Mouse (Mus musculus) midbrain, embryonic 11.5 days (tissue): Measurements from ENCODE around the gene Tigit. TPM values are rescaled to one million over a fixed set of nuclear protein-coding genes. Genes with fewer than 3 reads are reported as not detected.

Source experiments
- ATAC-seq: fragments of 200-750 bp; cut with Nextera tagmentation; 2 replicates; pipeline ENCODE4 v1.8.0; 2017; ENCODE audit warnings: moderate TSS enrichment, moderate library complexity; ENCODE audit not compliant: low FRiP score
- DNase-seq: peaks from one replicate; pipeline ENCODE4 v3.0.0; 2015; ENCODE audit warnings: low spot score; ENCODE audit errors: missing footprints
- H3K27ac ChIP-seq: fragments of 300-500 bp; sonication (generic); 2 replicates; pipeline ENCODE4 v1.5.1; 2014; ENCODE audit warnings: low read depth, low read length
- H3K27me3 ChIP-seq: fragments of 300-500 bp; sonication (generic); 2 replicates; pipeline ENCODE4 v1.6.1; 2014; ENCODE audit warnings: mild to moderate bottlenecking, low read length, moderate library complexity, mixed read lengths; ENCODE audit not compliant: control insufficient read depth, insufficient read depth
- H3K36me3 ChIP-seq: fragments of 300-500 bp; sonication (generic); 2 replicates; pipeline ENCODE4 v1.6.1; 2014; ENCODE audit warnings: mild to moderate bottlenecking, low read length, moderate library complexity, mixed read lengths; ENCODE audit not compliant: control insufficient read depth, insufficient read depth
- H3K4me1 ChIP-seq: fragments of 300-500 bp; sonication (generic); 2 replicates; pipeline ENCODE4 v1.6.1; 2014; ENCODE audit warnings: low read length; ENCODE audit not compliant: control insufficient read depth, insufficient read depth
- H3K4me2 ChIP-seq: fragments of 300-500 bp; sonication (generic); 2 replicates; pipeline ENCODE4 v1.6.1; 2014; ENCODE audit warnings: mild to moderate bottlenecking, moderate library complexity
- H3K4me3 ChIP-seq: fragments of 300-500 bp; sonication (generic); 2 replicates; pipeline ENCODE4 v1.5.1; 2014; ENCODE audit warnings: low read depth, low read length
- H3K9ac ChIP-seq: fragments of 300-500 bp; sonication (generic); 2 replicates; pipeline ENCODE4 v1.6.1; 2014; ENCODE audit warnings: low read length
- H3K9me3 ChIP-seq: fragments of 300-500 bp; sonication (generic); 2 replicates; pipeline ENCODE4 v1.6.1; 2016; ENCODE audit warnings: low read length; ENCODE audit not compliant: control insufficient read depth
- WGBS: fragments of 180-500 bp; shearing (Covaris S2); extraction: QIAGEN DNeasy Blood & Tissue Kit; methylation state at CpG from one replicate; pipeline ENCODE4 v1.1.7; 2014; 5-methylcytosine and 5-hydroxymethylcytosine counted together
- polyA plus RNA-seq: library from polyadenylated mRNA; unstranded; fragments of >200 nt; fragmentation: Nextera tagmentation; extraction: Ambion mirVana; gene quantifications from 2 replicates; pipeline ENCODE4 v1.2.1, GENCODE M21; 2014

The Tigit gene
- polyA plus RNA-seq, 1 experiment from 2014 or later, result not detected

GRCm38 (mm10) chr16:43687968-43688367, 24.0 kb upstream of the Tigit start:
- 85% methylated on average over 2 of the region's 2 CpGs for WGBS
- Histone ChIP-seq H3K4me2 (no peak overlapping the region), H3K9ac (no peak overlapping the region), H3K27me3 (no peaks in the 10 kb centered on the region), H3K27ac (no peak overlapping the region), H3K9me3 (no peaks in the 10 kb centered on the region), H3K36me3 (no peaks in the 10 kb centered on the region), H3K4me3 (no peak overlapping the region), H3K4me1 (no peaks in the 10 kb centered on the region)
- ATAC-seq, result no peak
- no peak for DNase-seq

DNA sequence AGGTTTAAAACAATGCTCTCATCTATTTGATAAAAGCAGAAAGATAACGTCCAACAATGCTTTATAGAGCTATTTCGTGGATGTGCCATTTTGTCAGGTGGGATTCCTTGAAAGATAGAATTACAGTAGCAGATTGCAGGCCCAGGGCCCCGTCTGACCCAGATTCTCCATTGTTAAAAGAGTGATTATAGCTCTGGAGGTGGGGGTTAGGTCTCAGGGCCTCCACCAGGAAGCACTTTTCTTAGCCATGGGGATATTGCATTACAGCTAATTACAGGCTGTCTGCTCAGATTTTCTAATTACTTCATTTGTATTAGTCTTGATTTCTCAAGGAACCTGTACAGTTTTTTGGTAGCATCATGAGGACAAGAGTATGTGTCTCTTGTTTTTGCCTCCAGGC, 10.5 kb upstream of the Tigit start:
- Histone ChIP-seq H3K4me1 (no peaks in the 10 kb centered on the region), H3K36me3 (no peaks in the 10 kb centered on the region), H3K4me3 (no peak overlapping the region), H3K9ac (no peak overlapping the region), H3K27ac (no peak overlapping the region), H3K27me3 (no peaks in the 10 kb centered on the region), H3K9me3 (no peaks in the 10 kb centered on the region), H3K4me2 (no peak overlapping the region)
- ATAC-seq, result no peak
- 84% methylated on average over 3 of the region's 3 CpGs for WGBS
- no peak for DNase-seq

DNA sequence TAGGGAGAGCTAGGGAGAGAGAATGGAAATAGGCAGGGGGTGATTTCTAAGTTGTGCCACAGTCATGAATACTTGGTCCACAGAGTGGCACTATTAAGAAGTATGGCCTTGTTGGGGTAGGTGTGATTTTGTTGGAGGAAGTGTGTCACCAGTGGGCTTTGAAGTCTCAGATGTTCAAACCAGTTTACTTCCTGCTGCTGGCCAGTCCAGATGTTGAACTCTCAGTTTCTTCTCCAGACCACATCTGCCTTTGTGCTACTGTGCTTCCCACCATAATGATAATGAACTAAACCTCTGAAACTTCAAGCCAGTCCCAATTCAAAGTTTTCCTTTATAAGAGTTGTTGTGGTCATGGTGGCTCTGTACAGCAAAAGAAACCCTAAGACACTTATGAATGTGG, 8.8 kb upstream of the Tigit start:
- no peaks in the 10 kb centered on the region for H3K9me3 ChIP-seq
- no peak overlapping the region for H3K27ac ChIP-seq
- no peak overlapping the region for H3K4me3 ChIP-seq
- no peak overlapping the region for H3K4me2 ChIP-seq
- H3K9ac ChIP-seq, result no peak overlapping the region
- H3K4me1 ChIP-seq, result no peaks in the 10 kb centered on the region
- no peaks in the 10 kb centered on the region for H3K36me3 ChIP-seq
- H3K27me3 ChIP-seq, result no peaks in the 10 kb centered on the region
- ATAC-seq, result no peak
- DNase-seq, result no peak

DNA sequence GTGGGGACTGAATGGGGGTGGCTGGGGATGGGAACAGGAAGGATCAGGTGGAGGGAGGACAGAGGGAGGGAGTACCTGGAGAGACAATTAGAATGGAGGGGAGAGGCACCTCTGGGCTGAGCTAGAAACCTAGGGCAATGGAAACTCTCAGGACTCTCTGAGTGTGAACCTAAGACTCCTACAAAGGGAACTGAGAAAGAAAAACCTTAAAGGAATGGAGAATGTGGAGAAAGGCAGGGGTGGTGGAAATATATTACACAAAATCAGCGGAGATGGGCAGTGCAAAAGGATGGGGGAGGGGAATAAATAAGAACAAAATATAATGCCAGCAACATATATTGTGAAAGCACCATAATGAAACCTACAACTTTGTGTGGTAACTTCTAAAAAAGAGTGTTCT, 8.0 kb upstream of the Tigit start:
- Histone ChIP-seq H3K36me3 (no peaks in the 10 kb centered on the region), H3K27me3 (no peaks in the 10 kb centered on the region), H3K4me2 (no peak overlapping the region), H3K9ac (no peak overlapping the region), H3K27ac (no peak overlapping the region), H3K9me3 (no peaks in the 10 kb centered on the region), H3K4me1 (no peaks in the 10 kb centered on the region), H3K4me3 (no peak overlapping the region)
- WGBS, result 91% methylated on average over 1 of the region's 1 CpGs
- ATAC-seq (no peak), DNase-seq (no peak)

DNA sequence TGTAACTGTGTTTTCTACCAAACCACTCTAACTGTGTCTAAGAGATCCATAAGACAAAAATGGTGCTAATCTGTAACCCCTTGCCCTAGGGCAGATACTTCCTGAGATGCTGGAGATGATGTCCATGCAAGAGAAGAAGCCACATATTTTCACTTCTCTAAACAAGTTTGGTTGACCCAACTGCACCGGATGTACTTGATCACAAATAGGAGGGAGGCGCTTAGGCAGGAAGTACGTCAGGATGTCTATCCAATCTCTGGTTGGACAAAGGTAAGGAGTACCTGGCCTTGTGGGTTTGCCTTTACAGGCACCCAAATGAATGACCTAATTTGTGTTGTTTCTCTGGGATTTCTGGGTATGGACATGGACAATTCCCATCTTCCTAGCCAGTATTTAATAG, 4.3 kb upstream of the Tigit start:
- 95% methylated on average over 3 of the region's 3 CpGs for WGBS
- no peak overlapping the region for H3K9ac ChIP-seq
- H3K9me3 ChIP-seq, result no peaks in the 10 kb centered on the region
- no peaks in the 10 kb centered on the region for H3K36me3 ChIP-seq
- H3K4me2 ChIP-seq, result no peak overlapping the region
- H3K4me3 ChIP-seq, result no peak overlapping the region
- DNase-seq, result no peak
- H3K27me3 ChIP-seq, result no peaks in the 10 kb centered on the region
- no peak for ATAC-seq
- no peak overlapping the region for H3K27ac ChIP-seq
- H3K4me1 ChIP-seq, result no peaks in the 10 kb centered on the region

GRCm38 (mm10) chr16:43664861-43665260, 915 bp upstream of the Tigit start:
- Histone ChIP-seq H3K4me2 (no peak overlapping the region), H3K4me1 (no peaks in the 10 kb centered on the region), H3K4me3 (no peak overlapping the region), H3K27ac (no peak overlapping the region), H3K27me3 (no peaks in the 10 kb centered on the region), H3K36me3 (no peaks in the 10 kb centered on the region), H3K9ac (no peak overlapping the region), H3K9me3 (no peaks in the 10 kb centered on the region)
- DNase-seq (no peak), ATAC-seq (no peak)

DNA sequence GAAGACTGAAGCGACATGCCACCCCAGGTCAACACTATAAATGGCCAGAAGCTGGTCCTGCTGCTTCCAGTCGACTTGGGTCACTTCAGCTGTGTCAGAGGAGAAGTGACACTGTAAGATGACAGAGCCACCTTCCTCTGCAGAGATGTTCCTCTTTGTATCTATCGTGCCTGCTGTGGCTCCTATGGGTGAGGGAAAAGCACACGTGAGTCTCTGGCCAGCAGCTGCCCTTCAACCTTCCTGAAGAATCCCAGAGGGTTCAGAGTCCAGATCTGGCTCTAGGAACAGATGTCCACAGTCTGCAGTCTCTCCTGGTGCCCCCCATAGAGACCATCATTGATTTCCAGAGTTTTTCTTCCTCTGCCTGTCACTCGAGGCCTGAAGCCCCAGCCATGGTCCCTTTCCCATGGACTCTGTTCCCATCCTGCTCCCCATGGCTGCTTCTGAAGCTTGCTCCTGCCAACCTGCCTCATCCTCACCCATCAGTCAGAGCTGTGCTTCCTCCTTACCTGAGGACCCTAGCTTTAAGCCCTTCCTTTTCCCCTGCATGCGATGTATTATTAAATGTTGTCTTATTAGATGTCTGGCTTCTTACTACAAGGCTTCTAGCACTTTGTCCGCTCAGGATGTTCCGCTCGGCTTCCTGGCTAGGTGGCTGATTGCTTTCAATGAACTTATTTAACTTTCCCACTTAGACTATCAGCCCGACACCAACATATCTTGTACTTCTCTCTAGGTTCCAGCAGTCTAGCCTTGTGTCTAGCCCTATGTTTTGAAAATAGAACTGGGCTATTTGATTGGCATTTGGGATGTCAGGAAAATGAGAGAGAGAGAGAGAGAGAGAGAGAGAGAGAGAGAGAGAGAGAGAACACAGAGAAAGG, 1.6 kb downstream of the Tigit start:
- DNase-seq (no peak), ATAC-seq (no peak)
- Histone ChIP-seq H3K4me3 (no peak overlapping the region), H3K4me1 (no peaks in the 10 kb centered on the region), H3K27me3 (no peaks in the 10 kb centered on the region), H3K4me2 (no peak overlapping the region), H3K27ac (no peak overlapping the region), H3K9me3 (no peaks in the 10 kb centered on the region), H3K9ac (no peak overlapping the region), H3K36me3 (no peaks in the 10 kb centered on the region)
- 84% methylated on average over 10 of the region's 10 CpGs for WGBS

- WGBS, result 96% methylated on average over 5 of the region's 5 CpGs
- Histone ChIP-seq H3K9ac (no peak overlapping the region), H3K4me3 (no peak overlapping the region), H3K4me1 (no peaks in the 10 kb centered on the region), H3K27ac (no peak overlapping the region), H3K9me3 (no peaks in the 10 kb centered on the region), H3K36me3 (no peaks in the 10 kb centered on the region), H3K27me3 (no peaks in the 10 kb centered on the region), H3K4me2 (no peak overlapping the region)
- DNase-seq (no peak), ATAC-seq (no peak)
These were observed 2.4 kb downstream of the Tigit start for GRCm38 (mm10) chr16:43661576-43661975.

DNA sequence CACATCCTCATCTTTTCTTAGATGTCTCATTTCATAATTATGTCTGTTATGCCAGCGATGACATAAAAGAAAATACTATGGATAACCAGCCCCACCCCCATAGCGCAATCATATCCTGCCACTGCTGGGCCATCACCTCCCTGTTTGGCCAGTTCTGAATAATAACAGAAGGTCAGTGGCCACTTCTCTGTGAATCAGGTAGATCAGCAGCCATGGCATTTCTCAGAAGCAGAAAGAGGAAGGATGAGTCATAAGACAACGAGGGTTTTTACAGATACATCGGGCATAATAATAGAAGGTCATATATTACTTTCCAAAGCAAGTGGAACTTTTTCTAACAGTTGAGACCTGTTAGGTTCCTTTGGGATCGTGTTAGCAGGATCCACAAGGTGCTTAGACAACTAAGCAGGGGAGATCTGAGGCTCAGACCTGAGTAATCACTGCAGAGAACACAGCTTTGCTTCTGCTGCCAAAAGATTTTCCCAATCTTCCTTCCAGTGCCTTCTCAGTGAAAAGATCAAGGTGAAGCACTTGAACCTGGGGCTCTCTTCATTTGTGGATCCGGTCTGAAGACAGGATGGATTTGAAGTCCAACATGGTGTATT, 8.7 kb downstream of the Tigit start:
- Histone ChIP-seq H3K27me3 (no peaks in the 10 kb centered on the region), H3K4me2 (no peak overlapping the region)

More for the DNA sequence above, 8.7 kb downstream of the Tigit start:
- Histone ChIP-seq H3K27ac (no peak overlapping the region), H3K4me3 (no peak overlapping the region), H3K9me3 (no peaks in the 10 kb centered on the region), H3K4me1 (no peaks in the 10 kb centered on the region), H3K9ac (no peak overlapping the region), H3K36me3 (no peaks in the 10 kb centered on the region)
- DNase-seq (no peak), ATAC-seq (no peak)
- 89% methylated on average over 6 of the region's 6 CpGs for WGBS
